Mouse (Mus musculus) midbrain, embryonic 11.5 days (tissue): Measurements from ENCODE around the gene St8sia1. TPM values are rescaled to one million over a fixed set of nuclear protein-coding genes. Genes with fewer than 3 reads are reported as not detected.

Experiments used
- ATAC-seq: fragments of 200-750 bp; cut with Nextera tagmentation; 2 replicates; pipeline ENCODE4 v1.8.0; 2017; ENCODE audit warnings: moderate TSS enrichment, moderate library complexity; ENCODE audit not compliant: low FRiP score
- DNase-seq: peaks from one replicate; pipeline ENCODE4 v3.0.0; 2015; ENCODE audit warnings: low spot score; ENCODE audit errors: missing footprints
- H3K27ac ChIP-seq: fragments of 300-500 bp; sonication (generic); 2 replicates; pipeline ENCODE4 v1.5.1; 2014; ENCODE audit warnings: low read depth, low read length
- H3K27me3 ChIP-seq: fragments of 300-500 bp; sonication (generic); 2 replicates; pipeline ENCODE4 v1.6.1; 2014; ENCODE audit warnings: mild to moderate bottlenecking, low read length, moderate library complexity, mixed read lengths; ENCODE audit not compliant: control insufficient read depth, insufficient read depth
- H3K36me3 ChIP-seq: fragments of 300-500 bp; sonication (generic); 2 replicates; pipeline ENCODE4 v1.6.1; 2014; ENCODE audit warnings: mild to moderate bottlenecking, low read length, moderate library complexity, mixed read lengths; ENCODE audit not compliant: control insufficient read depth, insufficient read depth
- H3K4me1 ChIP-seq: fragments of 300-500 bp; sonication (generic); 2 replicates; pipeline ENCODE4 v1.6.1; 2014; ENCODE audit warnings: low read length; ENCODE audit not compliant: control insufficient read depth, insufficient read depth
- H3K4me2 ChIP-seq: fragments of 300-500 bp; sonication (generic); 2 replicates; pipeline ENCODE4 v1.6.1; 2014; ENCODE audit warnings: mild to moderate bottlenecking, moderate library complexity
- H3K4me3 ChIP-seq: fragments of 300-500 bp; sonication (generic); 2 replicates; pipeline ENCODE4 v1.5.1; 2014; ENCODE audit warnings: low read depth, low read length
- H3K9ac ChIP-seq: fragments of 300-500 bp; sonication (generic); 2 replicates; pipeline ENCODE4 v1.6.1; 2014; ENCODE audit warnings: low read length
- H3K9me3 ChIP-seq: fragments of 300-500 bp; sonication (generic); 2 replicates; pipeline ENCODE4 v1.6.1; 2016; ENCODE audit warnings: low read length; ENCODE audit not compliant: control insufficient read depth
- WGBS: fragments of 180-500 bp; shearing (Covaris S2); extraction: QIAGEN DNeasy Blood & Tissue Kit; methylation state at CpG from one replicate; pipeline ENCODE4 v1.1.7; 2014; 5-methylcytosine and 5-hydroxymethylcytosine counted together
- polyA plus RNA-seq: library from polyadenylated mRNA; unstranded; fragments of >200 nt; fragmentation: Nextera tagmentation; extraction: Ambion mirVana; gene quantifications from 2 replicates; pipeline ENCODE4 v1.2.1, GENCODE M21; 2014

Gene St8sia1
- polyA plus RNA-seq, 1 experiment from 2014 or later: 3.8 TPM

- Histone ChIP-seq H3K4me3 (no peak overlapping the region), H3K36me3 (no peaks in the 10 kb centered on the region), H3K4me1 (peaks cover 11% of the 10 kb centered on the region), H3K9me3 (no peaks in the 10 kb centered on the region), H3K4me2 (peak overlapping the region; percentile 24), H3K27ac (peak overlapping the region; percentile 89), H3K9ac (peak overlapping the region; percentile 53), H3K27me3 (no peaks in the 10 kb centered on the region)
- DNase-seq: peak; percentile 91
- ATAC-seq: peak; percentile 86
- 22% methylated on average over 9 of the region's 9 CpGs for WGBS
Measured at GRCm38 (mm10) chr6:142867471-142868055, 96.7 kb downstream of the St8sia1 start.

GRCm38 (mm10) chr6:142867023-142867422 is 97.2 kb downstream of the St8sia1 start:
- Histone ChIP-seq H3K9ac (peak overlapping the region; percentile 53; the same call in 1 of the 2 replicates), H3K4me3 (no peak overlapping the region), H3K4me2 (peak overlapping the region; percentile 24; the same call in 1 of the 2 replicates), H3K4me1 (peaks cover 11% of the 10 kb centered on the region), H3K27ac (peak overlapping the region; percentile 89), H3K9me3 (no peaks in the 10 kb centered on the region), H3K36me3 (no peaks in the 10 kb centered on the region), H3K27me3 (no peaks in the 10 kb centered on the region)
- 100% methylated on average over 2 of the region's 2 CpGs for WGBS
- DNase-seq (no peak), ATAC-seq (peak; percentile 40; the same call in 1 of the 2 replicates)

GRCm38 (mm10) chr6:142865199-142865598 is 99.1 kb downstream of the St8sia1 start:
- no peak for ATAC-seq
- Histone ChIP-seq H3K9ac (no peak overlapping the region), H3K27ac (no peak overlapping the region), H3K36me3 (no peaks in the 10 kb centered on the region), H3K4me3 (no peak overlapping the region), H3K27me3 (no peaks in the 10 kb centered on the region), H3K4me2 (no peak overlapping the region), H3K4me1 (peaks cover 11% of the 10 kb centered on the region), H3K9me3 (no peaks in the 10 kb centered on the region)
- no peak for DNase-seq
- 93% methylated on average over 6 of the region's 6 CpGs for WGBS

- no peaks in the 10 kb centered on the region for H3K36me3 ChIP-seq
- peaks cover 11% of the 10 kb centered on the region for H3K4me1 ChIP-seq
- peak; percentile 75 for DNase-seq
- H3K27me3 ChIP-seq: no peaks in the 10 kb centered on the region
- no peak overlapping the region for H3K4me2 ChIP-seq
- H3K9me3 ChIP-seq: no peaks in the 10 kb centered on the region
- 93% methylated on average over 4 of the region's 4 CpGs for WGBS
- ATAC-seq: no peak
- H3K27ac ChIP-seq: no peak overlapping the region
- no peak overlapping the region for H3K4me3 ChIP-seq
- no peak overlapping the region for H3K9ac ChIP-seq
Measured at GRCm38 (mm10) chr6:142863881-142864280, 100.4 kb downstream of the St8sia1 start.

GRCm38 (mm10) chr6:142862265-142862664 is 102.0 kb downstream of the St8sia1 start:
- H3K27ac ChIP-seq: no peak overlapping the region
- H3K27me3 ChIP-seq: no peaks in the 10 kb centered on the region
- no peak overlapping the region for H3K9ac ChIP-seq
- ATAC-seq: no peak
- peaks cover 4% of the 10 kb centered on the region for H3K4me1 ChIP-seq
- no peaks in the 10 kb centered on the region for H3K36me3 ChIP-seq
- 92% methylated on average over 3 of the region's 3 CpGs for WGBS
- no peak overlapping the region for H3K4me3 ChIP-seq
- DNase-seq: peak; percentile 23
- H3K9me3 ChIP-seq: no peaks in the 10 kb centered on the region
- no peak overlapping the region for H3K4me2 ChIP-seq

- no peak overlapping the region for H3K4me2 ChIP-seq
- no peaks in the 10 kb centered on the region for H3K9me3 ChIP-seq
- DNase-seq (no peak), ATAC-seq (no peak)
- no peak overlapping the region for H3K27ac ChIP-seq
- H3K4me1 ChIP-seq: no peaks in the 10 kb centered on the region
- no peak overlapping the region for H3K4me3 ChIP-seq
- H3K27me3 ChIP-seq: no peaks in the 10 kb centered on the region
- H3K9ac ChIP-seq: no peak overlapping the region
- H3K36me3 ChIP-seq: no peaks in the 10 kb centered on the region
- 89% methylated on average over 1 of the region's 1 CpGs for WGBS
Measured at GRCm38 (mm10) chr6:142860396-142860795, 103.9 kb downstream of the St8sia1 start.

GRCm38 (mm10) chr6:142859946-142860345 is 104.3 kb downstream of the St8sia1 start:
- Histone ChIP-seq H3K4me2 (no peak overlapping the region), H3K36me3 (no peaks in the 10 kb centered on the region), H3K27me3 (no peaks in the 10 kb centered on the region), H3K9ac (no peak overlapping the region), H3K4me3 (no peak overlapping the region), H3K27ac (no peak overlapping the region), H3K9me3 (no peaks in the 10 kb centered on the region), H3K4me1 (no peaks in the 10 kb centered on the region)
- WGBS: 92% methylated on average over 4 of the region's 4 CpGs
- ATAC-seq: no peak
- DNase-seq: no peak

GRCm38 (mm10) chr6:142858937-142859336 is 105.3 kb downstream of the St8sia1 start:
- no peak for ATAC-seq
- Histone ChIP-seq H3K9me3 (no peaks in the 10 kb centered on the region), H3K9ac (no peak overlapping the region), H3K27ac (no peak overlapping the region), H3K4me1 (no peaks in the 10 kb centered on the region), H3K27me3 (no peaks in the 10 kb centered on the region), H3K4me3 (no peak overlapping the region), H3K4me2 (no peak overlapping the region), H3K36me3 (no peaks in the 10 kb centered on the region)
- 88% methylated on average over 2 of the region's 2 CpGs for WGBS
- DNase-seq: no peak

GRCm38 (mm10) chr6:142856258-142856874 is 107.9 kb downstream of the St8sia1 start:
- Histone ChIP-seq H3K4me1 (no peaks in the 10 kb centered on the region), H3K4me3 (no peak overlapping the region), H3K27me3 (no peaks in the 10 kb centered on the region), H3K4me2 (no peak overlapping the region), H3K36me3 (no peaks in the 10 kb centered on the region), H3K9me3 (no peaks in the 10 kb centered on the region), H3K27ac (no peak overlapping the region), H3K9ac (no peak overlapping the region)
- ATAC-seq: peak; percentile 64
- DNase-seq: no peak
- WGBS: 73% methylated on average over 3 of the region's 3 CpGs
